Mouse (Mus musculus) midbrain, embryonic 14.5 days (tissue): Measurements from ENCODE around the gene Foxa3. TPM values are rescaled to one million over a fixed set of nuclear protein-coding genes. Genes with fewer than 3 reads are reported as not detected.
A peak's percentile ranks its signal among the peaks of the same experiment; 100 is the strongest.

Source experiments
- ATAC-seq: fragments of 200-750 bp; cut with Nextera tagmentation; 2 replicates; pipeline ENCODE4 v1.8.0; 2017; ENCODE audit warnings: moderate number of reproducible peaks, moderate library complexity; ENCODE audit not compliant: low FRiP score, low TSS enrichment
- DNase-seq: peaks from one replicate; pipeline ENCODE4 v3.0.0-alpha.2; 2015
- H3K27ac ChIP-seq: fragments of 300-500 bp; sonication (generic); replicated peaks from 2 replicates; pipeline ENCODE4 v1.5.1; 2014; ENCODE audit warnings: mild to moderate bottlenecking, low read depth, low read length, moderate library complexity
- H3K27me3 ChIP-seq: fragments of 300-500 bp; sonication (generic); 2 replicates; pipeline ENCODE4 v1.6.1; 2014; ENCODE audit warnings: low read length, control low read depth, mixed read lengths; ENCODE audit not compliant: control insufficient read depth, insufficient read depth
- H3K36me3 ChIP-seq: fragments of 300-500 bp; sonication (generic); 2 replicates; pipeline ENCODE4 v1.6.1; 2014; ENCODE audit warnings: low read length, control low read depth; ENCODE audit not compliant: control insufficient read depth, insufficient read depth
- H3K4me1 ChIP-seq: fragments of 300-500 bp; sonication (generic); 2 replicates; pipeline ENCODE4 v1.6.1; 2014; ENCODE audit warnings: mild to moderate bottlenecking, antibody characterized with exemption, low read length, control low read depth; ENCODE audit not compliant: control insufficient read depth, insufficient read depth
- H3K4me2 ChIP-seq: fragments of 300-500 bp; sonication (generic); 2 replicates; pipeline ENCODE4 v1.6.1; 2014; ENCODE audit warnings: mild to moderate bottlenecking, low read length, moderate library complexity
- H3K4me3 ChIP-seq: fragments of 300-500 bp; sonication (generic); replicated peaks from 2 replicates; pipeline ENCODE4 v1.5.1; 2014; ENCODE audit warnings: low read depth, low read length
- H3K9ac ChIP-seq: fragments of 300-500 bp; sonication (generic); replicated peaks from 2 replicates; pipeline ENCODE4 v1.6.1; 2014; ENCODE audit warnings: mild to moderate bottlenecking, low read length, moderate library complexity
- H3K9me3 ChIP-seq: fragments of 300-500 bp; sonication (generic); 2 replicates; pipeline ENCODE4 v1.6.1; 2016; ENCODE audit warnings: low read length, control low read depth, mixed read lengths; ENCODE audit not compliant: control insufficient read depth
- WGBS: fragments of 180-500 bp; shearing (Covaris S2); extraction: QIAGEN DNeasy Blood & Tissue Kit; methylation state at CpG from one replicate; pipeline ENCODE4 v1.1.7; 2014; 5-methylcytosine and 5-hydroxymethylcytosine counted together
- polyA plus RNA-seq: library from polyadenylated mRNA; unstranded; fragments of >200 nt; fragmentation: Nextera tagmentation; extraction: Ambion mirVana; gene quantifications from 2 replicates; pipeline ENCODE4 v1.2.1, GENCODE M21; 2014

Foxa3 gene
- polyA plus RNA-seq, 1 experiment from 2014 or later = not detected

DNA sequence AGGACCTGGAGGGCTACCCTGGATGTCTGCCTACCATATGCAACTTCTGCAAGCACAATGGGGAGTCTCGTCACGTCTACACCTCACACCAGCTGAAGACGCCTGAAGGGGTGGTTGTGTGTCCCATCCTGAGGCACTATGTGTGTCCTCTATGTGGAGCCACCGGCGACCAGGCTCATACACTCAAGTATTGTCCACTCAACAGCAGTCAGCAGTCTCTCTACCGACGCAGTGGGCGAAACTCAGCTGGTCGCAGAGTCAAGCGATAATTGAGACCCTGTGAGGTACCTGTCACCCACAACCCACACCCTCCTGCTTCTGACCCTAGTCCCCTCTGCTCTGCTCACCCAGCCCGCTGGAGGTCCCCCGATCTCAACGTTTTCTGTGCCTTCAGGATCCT lies 35.6 kb downstream of the Foxa3 start:
- 77% methylated on average over 13 of the region's 13 CpGs for WGBS
- Histone ChIP-seq H3K4me2 (no peak overlapping the region), H3K4me1 (peaks cover 15% of the 10 kb centered on the region), H3K9me3 (no peaks in the 10 kb centered on the region), H3K27ac (no peak overlapping the region), H3K36me3 (no peaks in the 10 kb centered on the region), H3K9ac (no peak overlapping the region), H3K27me3 (peaks cover 5% of the 10 kb centered on the region; the same call in 1 of the 2 replicates), H3K4me3 (no peak overlapping the region)
- DNase-seq (no peak), ATAC-seq (no peak)

DNA sequence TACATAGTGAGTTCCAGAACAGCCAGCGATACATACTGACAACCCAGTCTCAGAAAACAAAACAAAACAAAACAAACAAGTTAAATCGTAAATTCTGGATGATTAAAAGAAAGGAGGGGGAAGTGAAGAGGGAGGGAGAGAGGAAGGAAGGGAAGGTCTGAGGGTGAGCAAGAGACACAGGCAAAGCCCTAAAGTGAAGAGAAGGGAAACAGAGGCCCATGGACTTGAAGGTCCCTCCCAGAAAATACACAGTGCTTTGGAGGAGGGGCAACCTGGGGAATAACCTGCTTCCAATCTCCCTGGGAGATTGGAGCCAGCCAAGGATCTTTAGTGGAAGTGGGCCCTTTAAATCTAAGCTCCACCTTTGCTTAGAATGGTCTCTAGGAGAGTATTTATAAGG lies 36.2 kb downstream of the Foxa3 start, which contains the start of gene Nanos2:
Nanos2 (plus strand) TSS at position 301 of the 400 bp plus-strand sequence.
- H3K27ac ChIP-seq = no peak within 1 kb of the TSS
- no peak within 1 kb of the TSS for H3K4me3 ChIP-seq
- peaks cover 8% of the 10 kb centered on the region; the same call in 1 of the 2 replicates for H3K4me1 ChIP-seq
- no peak within 1 kb of the TSS for H3K4me2 ChIP-seq
- WGBS = 80% methylated on average over 2 of the region's 2 CpGs
- no peaks in the 10 kb centered on the region for H3K36me3 ChIP-seq
- no peak for DNase-seq
- no peaks in the 10 kb centered on the region for H3K9me3 ChIP-seq
- H3K27me3 ChIP-seq = peaks cover 3% of the 10 kb centered on the region; the same call in 1 of the 2 replicates
- no peak for ATAC-seq
- H3K9ac ChIP-seq = no peak within 1 kb of the TSS

- ATAC-seq (no peak), DNase-seq (no peak)
- 86% methylated on average over 2 of the region's 2 CpGs for WGBS
- no peak overlapping the region for H3K4me2 ChIP-seq
- no peak overlapping the region for H3K9ac ChIP-seq
- no peak overlapping the region for H3K4me3 ChIP-seq
- H3K27me3 ChIP-seq = no peaks in the 10 kb centered on the region
- H3K4me1 ChIP-seq = peaks cover 6% of the 10 kb centered on the region; the same call in 1 of the 2 replicates
- H3K9me3 ChIP-seq = no peaks in the 10 kb centered on the region
- no peaks in the 10 kb centered on the region for H3K36me3 ChIP-seq
- no peak overlapping the region for H3K27ac ChIP-seq
These were observed 36.8 kb downstream of the Foxa3 start for GRCm38 (mm10) chr7:18986503-18986902.

DNA sequence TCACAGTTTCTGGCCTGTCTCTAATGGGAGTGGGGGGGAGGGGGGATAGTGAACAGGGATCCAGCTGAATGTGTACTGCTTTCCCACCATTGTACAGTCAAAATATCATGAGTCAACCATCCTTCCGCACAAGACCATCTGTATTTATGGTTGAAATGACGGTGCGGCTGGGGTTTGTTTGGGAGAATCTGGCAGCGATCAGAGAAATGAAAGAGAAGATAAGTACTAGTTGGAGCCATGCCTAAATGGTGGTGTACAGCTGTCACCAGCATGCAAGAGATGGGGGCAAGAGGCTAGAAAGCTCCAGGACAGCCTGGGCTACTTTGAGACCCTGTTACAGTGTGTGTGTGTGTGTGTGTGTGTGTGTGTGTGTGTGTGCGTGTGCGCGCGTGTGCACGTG lies 45.0 kb downstream of the Foxa3 start:
- H3K27ac ChIP-seq = no peak overlapping the region
- no peak overlapping the region for H3K9ac ChIP-seq
- H3K4me2 ChIP-seq = no peak overlapping the region
- H3K9me3 ChIP-seq = no peaks in the 10 kb centered on the region
- WGBS = 91% methylated on average over 9 of the region's 9 CpGs
- H3K4me3 ChIP-seq = no peak overlapping the region
- ATAC-seq (no peak), DNase-seq (no peak)
- H3K4me1 ChIP-seq = no peaks in the 10 kb centered on the region
- H3K27me3 ChIP-seq = no peaks in the 10 kb centered on the region
- H3K36me3 ChIP-seq = no peaks in the 10 kb centered on the region

- Histone ChIP-seq H3K4me3 (no peak overlapping the region), H3K27me3 (no peaks in the 10 kb centered on the region), H3K4me2 (no peak overlapping the region), H3K4me1 (no peaks in the 10 kb centered on the region), H3K9me3 (no peaks in the 10 kb centered on the region), H3K27ac (no peak overlapping the region), H3K36me3 (no peaks in the 10 kb centered on the region), H3K9ac (no peak overlapping the region)
- ATAC-seq (no peak), DNase-seq (no peak)
- 88% methylated on average over 3 of the region's 3 CpGs for WGBS
These were observed 52.4 kb downstream of the Foxa3 start for GRCm38 (mm10) chr7:18970956-18971355.

- Histone ChIP-seq H3K4me2 (no peak overlapping the region), H3K27me3 (no peaks in the 10 kb centered on the region), H3K9me3 (no peaks in the 10 kb centered on the region), H3K27ac (no peak overlapping the region), H3K4me3 (no peak overlapping the region), H3K9ac (no peak overlapping the region), H3K4me1 (peaks cover 19% of the 10 kb centered on the region), H3K36me3 (0 out of 2 replicates have a peak, but pooled peaks cover 3% of the 10 kb centered on the region)
- DNase-seq (peak; percentile 64), ATAC-seq (peak; percentile 32)
- 15% methylated on average over 8 of the region's 8 CpGs for WGBS
These were observed 55.7 kb downstream of the Foxa3 start for GRCm38 (mm10) chr7:18967603-18968002.

DNA sequence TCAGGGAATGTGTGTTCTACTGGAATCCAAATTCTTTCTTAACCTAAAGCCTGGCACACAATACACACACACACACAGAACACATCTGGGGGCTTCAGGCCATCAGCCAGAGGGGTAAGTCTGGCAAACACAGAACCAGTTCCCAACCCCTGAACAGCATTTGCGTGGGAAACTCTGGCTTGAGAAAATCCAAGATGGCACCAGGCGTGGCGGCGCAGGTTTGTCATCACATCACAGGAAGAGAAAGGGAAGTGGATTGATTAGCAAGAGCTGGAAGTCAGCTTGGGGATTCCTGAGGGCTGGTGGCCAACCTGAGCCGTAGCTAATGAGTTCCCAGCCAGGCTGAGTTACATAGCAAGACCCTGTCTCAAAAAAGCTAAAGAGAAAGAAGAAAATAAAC lies 58.0 kb downstream of the Foxa3 start:
- no peaks in the 10 kb centered on the region for H3K27me3 ChIP-seq
- no peak overlapping the region for H3K4me3 ChIP-seq
- peaks cover 42% of the 10 kb centered on the region for H3K4me1 ChIP-seq
- DNase-seq (no peak), ATAC-seq (no peak)
- no peak overlapping the region for H3K27ac ChIP-seq
- 88% methylated on average over 5 of the region's 5 CpGs for WGBS
- no peak overlapping the region for H3K9ac ChIP-seq
- H3K9me3 ChIP-seq = no peaks in the 10 kb centered on the region
- H3K36me3 ChIP-seq = 0 out of 2 replicates have a peak, but pooled peaks cover 3% of the 10 kb centered on the region
- H3K4me2 ChIP-seq = no peak overlapping the region

DNA sequence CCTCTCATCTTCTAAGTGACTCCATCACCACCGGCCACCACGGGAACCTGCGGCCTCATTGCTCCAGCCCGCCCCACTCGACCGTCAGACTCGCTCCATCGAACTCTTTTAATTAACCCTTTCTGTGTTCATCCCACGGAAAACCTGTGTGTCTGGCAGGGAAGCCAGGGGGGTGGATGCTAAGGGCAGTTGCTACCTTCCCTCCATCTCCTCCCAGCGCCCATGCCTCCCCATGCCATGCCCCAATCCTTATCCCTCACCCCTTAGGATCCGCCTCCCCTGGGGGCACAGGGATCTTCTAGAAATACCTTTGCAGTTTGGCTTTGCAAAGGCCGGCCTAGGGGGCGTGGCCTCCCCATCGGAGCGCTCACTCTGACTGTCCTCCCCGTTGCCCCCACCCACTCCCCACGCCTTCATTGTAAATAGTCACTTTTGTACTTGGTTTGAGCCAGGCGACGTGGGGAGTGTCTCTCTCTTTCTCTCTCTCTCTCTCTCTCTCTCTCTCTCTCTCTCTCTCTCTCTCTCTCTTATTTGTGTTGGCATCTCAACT lies 60.0 kb downstream of the Foxa3 start:
- no peak for DNase-seq
- Histone ChIP-seq H3K4me2 (peak overlapping the region; percentile 56), H3K9ac (no peak overlapping the region), H3K27ac (no peak overlapping the region), H3K9me3 (no peaks in the 10 kb centered on the region), H3K4me1 (peaks cover 46% of the 10 kb centered on the region), H3K27me3 (no peaks in the 10 kb centered on the region), H3K36me3 (peaks cover 12% of the 10 kb centered on the region), H3K4me3 (0 out of 2 replicates have a peak overlapping the region, but pooled peaks have one; percentile 19)
- ATAC-seq = no peak
- whole genome bisulfite sequencing = 2% methylated on average over 19 of the region's 19 CpGs
